Comparison of ENCODE assay signal across 20 mouse cellular contexts in the genomic region with DNA sequence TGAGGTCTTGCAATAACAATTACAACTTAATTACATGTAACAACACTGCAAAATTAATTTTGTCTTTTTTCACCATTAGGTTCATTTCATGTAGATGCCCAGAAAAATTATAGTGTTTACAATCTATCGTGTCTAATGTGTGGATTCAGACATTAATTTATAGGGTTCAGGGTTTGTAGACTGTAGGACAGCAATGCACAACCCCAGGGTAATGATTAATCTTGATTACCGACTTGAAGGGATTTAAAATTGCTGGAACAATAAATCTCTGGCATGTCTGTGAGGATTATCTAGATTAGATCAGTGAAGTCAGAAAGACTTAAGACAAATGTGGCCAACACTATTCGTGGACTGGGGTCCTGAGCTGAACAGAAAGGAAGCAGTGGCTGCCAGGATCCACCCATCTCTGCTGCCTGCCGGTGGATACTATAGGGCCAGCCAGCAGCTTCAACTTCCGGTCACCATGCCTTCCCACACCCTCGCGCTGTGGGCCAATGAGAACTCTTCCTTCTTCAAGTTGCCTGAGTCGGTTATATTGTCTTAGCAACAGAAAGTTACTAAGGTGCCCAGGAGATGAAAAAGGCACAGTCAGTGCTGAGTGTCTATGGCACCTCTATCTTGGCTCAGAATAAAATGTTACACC. TPM values are rescaled to one million over a fixed set of nuclear protein-coding genes. Genes with fewer than 3 reads are reported as not detected.
DNase-seq lines count a peak whose midpoint lies in the region; ATAC-seq and TF ChIP-seq lines count a peak whose summit lies in the region.
"Had no signal": no experiment of that assay in that cellular context is flagged by ENCODE, and none has a peak within 500 bp of the region (broad histone marks: within the 10 kb centered on the region; RNA-seq: fewer than 3 reads in every experiment).

No protein-coding gene starts in this region.

- peaks cover 12% of the 10 kb centered on the region for H3K4me1 ChIP-seq in heart, embryonic 12.5 days (replicated peaks)
- 0 out of 2 replicates have a peak, but pooled peaks cover 10% of the 10 kb centered on the region for H3K4me1 ChIP-seq in lung, embryonic 14.5 days (ENCODE audit: insufficient read depth)
- H3K4me1 ChIP-seq in intestine, embryonic 16.5 days (ENCODE audit: control insufficient read depth, insufficient read depth, low read length): peaks cover 9% of the 10 kb centered on the region; the same call in 1 of the 2 replicates
- peaks cover 11% of the 10 kb centered on the region for H3K4me1 ChIP-seq in stomach, embryonic 16.5 days (ENCODE audit: control insufficient read depth, insufficient read depth, low read length)
- H3K4me1 ChIP-seq in forebrain, embryonic 15.5 days: no peaks in the 10 kb centered on the region

- no peak for DNase-seq in heart, postnatal 4 days
- peak; percentile 15 for DNase-seq in lung, embryonic 14.5 days
- no peak for DNase-seq in lung, postnatal 36 days
- no peak for DNase-seq in gastrocnemius, postnatal 14 days
- DNase-seq: cerebellum, postnatal 14 days; liver, embryonic 13.5 days had no signal

- no peak overlapping the region for H3K4me3 ChIP-seq in heart, embryonic 12.5 days
- H3K4me3 ChIP-seq in lung, embryonic 14.5 days (ENCODE audit: low read depth, low read length): no peak overlapping the region
- H3K4me3 ChIP-seq in intestine, embryonic 16.5 days (ENCODE audit: low read length): 0 out of 2 replicates have a peak overlapping the region, but pooled peaks have one; percentile 6
- H3K4me3 ChIP-seq in stomach, embryonic 16.5 days (replicated peaks; ENCODE audit: low read length): no peak overlapping the region
- no peak overlapping the region for H3K4me3 ChIP-seq in forebrain, embryonic 15.5 days
- H3K4me3 ChIP-seq: heart, embryonic 13.5 days; limb, embryonic 10.5 days; liver, embryonic 13.5 days; midbrain, embryonic 13.5 days had no signal

- no peaks in the 10 kb centered on the region for H3K36me3 ChIP-seq in heart, embryonic 12.5 days
- no peaks in the 10 kb centered on the region for H3K36me3 ChIP-seq in lung, embryonic 14.5 days (ENCODE audit: insufficient read depth)
- H3K36me3 ChIP-seq in intestine, embryonic 16.5 days (ENCODE audit: control insufficient read depth, insufficient read depth, low read length): no peaks in the 10 kb centered on the region
- H3K36me3 ChIP-seq in stomach, embryonic 16.5 days (ENCODE audit: control insufficient read depth, insufficient read depth, low read length): no peaks in the 10 kb centered on the region
- no peaks in the 10 kb centered on the region for H3K36me3 ChIP-seq in forebrain, embryonic 15.5 days
- H3K36me3 ChIP-seq: heart, embryonic 13.5 days; limb, embryonic 10.5 days; liver, embryonic 13.5 days; midbrain, embryonic 13.5 days had no signal

- TF ChIP-seq CTCF in lung, embryonic 14.5 days (IDR thresholded peaks at IDR 0.05; ENCODE audit: low read depth): no peak

- intact Hi-C loops in gastrocnemius, postnatal 14 days (cut with DNase I; ENCODE audit: low total_unique reads): no loop called here

- H3K27ac ChIP-seq in heart, embryonic 12.5 days (ENCODE audit: poor library complexity, severe bottlenecking): no peak overlapping the region
- H3K27ac ChIP-seq in lung, embryonic 14.5 days (ENCODE audit: low read depth): no peak overlapping the region; the same call in 1 of the 2 replicates
- H3K27ac ChIP-seq in intestine, embryonic 16.5 days (ENCODE audit: low read length): peak overlapping the region; percentile 61; the same call in 1 of the 2 replicates
- peak overlapping the region; percentile 82; the same call in 1 of the 2 replicates for H3K27ac ChIP-seq in stomach, embryonic 16.5 days (ENCODE audit: low read length)
- no peak overlapping the region for H3K27ac ChIP-seq in forebrain, embryonic 15.5 days (replicated peaks)
- H3K27ac ChIP-seq: limb, embryonic 10.5 days; liver, embryonic 13.5 days; macrophage; midbrain, embryonic 13.5 days had no signal

- peak; percentile 78 for ATAC-seq in heart, embryonic 12.5 days (ENCODE audit: insufficient number of reproducible peaks, low FRiP score)
- ATAC-seq in lung, embryonic 14.5 days (ENCODE audit: insufficient read depth): no peak
- peak; percentile 89 for ATAC-seq in intestine, embryonic 16.5 days
- ATAC-seq in stomach, embryonic 16.5 days (ENCODE audit: insufficient read depth, low FRiP score): 0 out of 2 replicates have a peak, but pooled peaks have one; percentile 44
- no peak for ATAC-seq in forebrain, embryonic 15.5 days (replicated peaks)
- ATAC-seq: midbrain, embryonic 13.5 days had no signal

- no peak overlapping the region; the same call in 1 of the 2 replicates for H3K4me2 ChIP-seq in heart, embryonic 12.5 days
- no peak overlapping the region for H3K4me2 ChIP-seq in lung, embryonic 14.5 days
- H3K4me2 ChIP-seq in intestine, embryonic 16.5 days (ENCODE audit: low read depth, low read length): peak overlapping the region; percentile 26
- H3K4me2 ChIP-seq in stomach, embryonic 16.5 days (ENCODE audit: low read depth, low read length): peak overlapping the region; percentile 39
- no peak overlapping the region for H3K4me2 ChIP-seq in forebrain, embryonic 15.5 days (replicated peaks)
- H3K4me2 ChIP-seq: liver, embryonic 13.5 days; midbrain, embryonic 13.5 days had no signal

- H3K27me3 ChIP-seq in heart, embryonic 12.5 days (replicated peaks): peaks cover 15% of the 10 kb centered on the region
- H3K27me3 ChIP-seq in lung, embryonic 14.5 days (ENCODE audit: insufficient read depth, low read length): no peaks in the 10 kb centered on the region
- H3K27me3 ChIP-seq in intestine, embryonic 16.5 days (replicated peaks; ENCODE audit: control insufficient read depth, insufficient read depth, low read length): no peaks in the 10 kb centered on the region
- no peaks in the 10 kb centered on the region for H3K27me3 ChIP-seq in stomach, embryonic 16.5 days (ENCODE audit: control insufficient read depth, insufficient read depth, low read length)
- no peaks in the 10 kb centered on the region for H3K27me3 ChIP-seq in forebrain, embryonic 15.5 days
- H3K27me3 ChIP-seq: liver, embryonic 13.5 days; midbrain, embryonic 13.5 days had no signal

- H3K9me3 ChIP-seq in heart, embryonic 12.5 days (replicated peaks): no peaks in the 10 kb centered on the region
- H3K9me3 ChIP-seq in lung, embryonic 14.5 days (ENCODE audit: low read depth, low read length): no peaks in the 10 kb centered on the region
- H3K9me3 ChIP-seq in intestine, embryonic 16.5 days (ENCODE audit: control insufficient read depth, low read length): no peaks in the 10 kb centered on the region
- H3K9me3 ChIP-seq in stomach, embryonic 16.5 days (replicated peaks; ENCODE audit: control insufficient read depth, low read length): no peaks in the 10 kb centered on the region
- no peaks in the 10 kb centered on the region for H3K9me3 ChIP-seq in forebrain, embryonic 15.5 days
- H3K9me3 ChIP-seq: heart, embryonic 13.5 days; limb, embryonic 10.5 days; liver, embryonic 13.5 days; midbrain, embryonic 13.5 days had no signal

- WGBS in heart, embryonic 12.5 days: 63% methylated on average over 8 of the region's 8 CpGs
- WGBS in lung, embryonic 14.5 days: 38% methylated on average over 8 of the region's 8 CpGs
- WGBS in intestine, embryonic 16.5 days: 40% methylated on average over 8 of the region's 8 CpGs
- 40% methylated on average over 8 of the region's 8 CpGs for WGBS in stomach, embryonic 16.5 days
- 63% methylated on average over 8 of the region's 8 CpGs for WGBS in forebrain, embryonic 15.5 days

- H3K9ac ChIP-seq in heart, embryonic 12.5 days: no peak overlapping the region
- no peak overlapping the region for H3K9ac ChIP-seq in lung, embryonic 14.5 days
- H3K9ac ChIP-seq in intestine, embryonic 16.5 days (ENCODE audit: low read depth, low read length): no peak overlapping the region
- no peak overlapping the region for H3K9ac ChIP-seq in stomach, embryonic 16.5 days (ENCODE audit: low read length)
- H3K9ac ChIP-seq in forebrain, embryonic 15.5 days (replicated peaks): no peak overlapping the region
- H3K9ac ChIP-seq: heart, embryonic 13.5 days; liver, embryonic 13.5 days; midbrain, embryonic 13.5 days had no signal

RNA-seq across cellular contexts. Expression of a gene that starts 59.1 kb away (rescaled TPM):
- 27.0 and 27.4 TPM in 2 replicates for polyA plus RNA-seq in heart, embryonic 12.5 days (2016; fragmentation: Nextera tagmentation; extraction: Ambion mirVana)
- 10 to 100 TPM; 12.9 to 17.8 TPM for total RNA-seq in heart, postnatal 4 days (2021)
- polyA plus RNA-seq in lung, embryonic 14.5 days (2014; fragmentation: Nextera tagmentation; extraction: Ambion mirVana): 34.1 and 34.8 TPM in 2 replicates
- 26.9 and 31.0 TPM in 2 replicates for polyA plus RNA-seq in intestine, embryonic 16.5 days (2015; fragmentation: Nextera tagmentation; extraction: Ambion mirVana)
- polyA plus RNA-seq in stomach, embryonic 16.5 days (2015; fragmentation: Nextera tagmentation; extraction: Ambion mirVana): 32.4 and 34.9 TPM in 2 replicates
- polyA plus RNA-seq in forebrain, embryonic 15.5 days (2015; fragmentation: Nextera tagmentation; extraction: Ambion mirVana): 24.4 and 24.5 TPM in 2 replicates
- 1 to 10 TPM; 2.9 to 4.4 TPM for total RNA-seq in gastrocnemius, postnatal 14 days (2021)

RNA-seq across cellular contexts. Expression of a gene that starts 60.0 kb away (rescaled TPM):
- polyA plus RNA-seq in heart, embryonic 12.5 days (2016; fragmentation: Nextera tagmentation; extraction: Ambion mirVana): 0.32 and 0.70 TPM in 2 replicates
- total RNA-seq in heart, postnatal 4 days (2021): not detected
- polyA plus RNA-seq in lung, embryonic 14.5 days (2014; fragmentation: Nextera tagmentation; extraction: Ambion mirVana): 0.09 TPM in 1 of 2 replicates, not detected in the other
- polyA plus RNA-seq in intestine, embryonic 16.5 days (2015; fragmentation: Nextera tagmentation; extraction: Ambion mirVana): 0.05 TPM in 1 of 2 replicates, not detected in the other
- polyA plus RNA-seq in stomach, embryonic 16.5 days (2015; fragmentation: Nextera tagmentation; extraction: Ambion mirVana): 0.42 and 0.74 TPM in 2 replicates
- polyA plus RNA-seq in forebrain, embryonic 15.5 days (2015; fragmentation: Nextera tagmentation; extraction: Ambion mirVana): 0.10 TPM in 1 of 2 replicates, not detected in the other
- total RNA-seq in gastrocnemius, postnatal 14 days (2021): not detected
- total RNA-seq: adrenal gland, adult 18-20 months; gastrocnemius, postnatal 4 days; hematopoietic stem cell, adult 5-6 weeks; layer of hippocampus, adult 8-10 months; left cerebral cortex, adult 18-20 months had no signal
- polyA plus RNA-seq: frontal cortex, adult 2 months; macrophage; midbrain, embryonic 13.5 days had no signal

Comparison
In these comparisons a context has a peak if more than half of its experiments do, and no peak if none do; other contexts are left out.
1. ATAC-seq: peak in heart, embryonic 12.5 days (single experiment), intestine, embryonic 16.5 days (single experiment) and stomach, embryonic 16.5 days (single experiment); none in lung, embryonic 14.5 days (single experiment) and forebrain, embryonic 15.5 days (single experiment).
2. H3K27ac ChIP-seq: peak in intestine, embryonic 16.5 days (single experiment) and stomach, embryonic 16.5 days (single experiment); none in heart, embryonic 12.5 days (single experiment), lung, embryonic 14.5 days (single experiment) and forebrain, embryonic 15.5 days (single experiment).
3. H3K4me2 ChIP-seq: peak in intestine, embryonic 16.5 days (single experiment) and stomach, embryonic 16.5 days (single experiment); none in heart, embryonic 12.5 days (single experiment), lung, embryonic 14.5 days (single experiment) and forebrain, embryonic 15.5 days (single experiment).